22 mouse cellular contexts compared by ENCODE assay signal in genomic region chr17:8892193-8892985, GRCm38 (mm10).
"Had no signal": no experiment of that assay in that cellular context is flagged by ENCODE, and none has a peak within 500 bp of the region (broad histone marks: within the 10 kb centered on the region; RNA-seq: fewer than 3 reads in every experiment).

No protein-coding gene starts in this region.

- DNase-seq: gastrocnemius, adult 2 months; gastrocnemius, postnatal 25 days; heart, adult 2 months; heart, postnatal 36 days; kidney, adult 18-20 months; kidney, adult 8-10 months; kidney, postnatal 25 days; liver had no signal

- H3K4me1 ChIP-seq: hindbrain, embryonic 12.5 days had no signal

- H3K4me2 ChIP-seq: heart, embryonic 11.5 days; heart, embryonic 13.5 days; heart, embryonic 15.5 days; hindbrain, embryonic 12.5 days; hindbrain, embryonic 14.5 days; intestine, embryonic 15.5 days; limb, embryonic 12.5 days had no signal

- H3K9me3 ChIP-seq: heart, embryonic 13.5 days; heart, embryonic 15.5 days; hindbrain, embryonic 10.5 days; hindbrain, embryonic 12.5 days; intestine, embryonic 15.5 days; limb, embryonic 10.5 days; limb, embryonic 12.5 days had no signal

- H3K36me3 ChIP-seq: heart, embryonic 13.5 days; heart, embryonic 15.5 days; hindbrain, embryonic 10.5 days; hindbrain, embryonic 12.5 days; intestine, embryonic 15.5 days; limb, embryonic 10.5 days; limb, embryonic 12.5 days had no signal

- H3K27me3 ChIP-seq: hindbrain, embryonic 12.5 days; intestine, embryonic 15.5 days; limb, embryonic 12.5 days had no signal

- H3K27ac ChIP-seq: gastrocnemius, adult 2 months; heart, adult 2 months; heart, embryonic 13.5 days; heart, embryonic 15.5 days; hindbrain, embryonic 10.5 days; hindbrain, embryonic 12.5 days; hindbrain, embryonic 14.5 days; intestine, embryonic 15.5 days; layer of hippocampus, adult 2 months; left cerebral cortex, adult 2 months; limb, embryonic 10.5 days; limb, embryonic 12.5 days had no signal

- H3K9ac ChIP-seq: heart, embryonic 13.5 days; heart, embryonic 15.5 days; hindbrain, embryonic 12.5 days; hindbrain, embryonic 14.5 days; intestine, embryonic 15.5 days; limb, embryonic 12.5 days had no signal

- H3K4me3 ChIP-seq: gastrocnemius, adult 2 months; heart, adult 2 months; heart, embryonic 13.5 days; heart, embryonic 15.5 days; hindbrain, embryonic 10.5 days; hindbrain, embryonic 12.5 days; intestine, embryonic 15.5 days; layer of hippocampus, adult 2 months; left cerebral cortex, adult 2 months; limb, embryonic 10.5 days; limb, embryonic 12.5 days had no signal

- ATAC-seq: hindbrain, embryonic 16.5 days; inflammation-experienced regulatory T-cells, adult 6 months; intestine, embryonic 15.5 days; intestine, postnatal 0 days had no signal
